Mouse (Mus musculus) heart, adult 8-10 months (tissue): ENCODE measurements around the gene Disc1. TPM values are rescaled to one million over a fixed set of nuclear protein-coding genes. Genes with fewer than 3 reads are reported as not detected.

Experiments used
- DNase-seq: peaks from one replicate; pipeline ENCODE4 v3.0.0; 2022; ENCODE audit warnings: low spot score
- total RNA-seq, 4 experiments: library from RNA; stranded (reverse); gene quantifications; 2 replicates each; pipeline ENCODE4 v1.2.4; 2022

The Disc1 gene
- total RNA-seq, 4 experiments from 2014 or later: 0.87 to 1.8 (median 1.2) TPM

GRCm38 (mm10) chr8:125258806-125259500, 205.0 kb downstream of the Disc1 start:
- peak; percentile 33 for DNase-seq

DNA sequence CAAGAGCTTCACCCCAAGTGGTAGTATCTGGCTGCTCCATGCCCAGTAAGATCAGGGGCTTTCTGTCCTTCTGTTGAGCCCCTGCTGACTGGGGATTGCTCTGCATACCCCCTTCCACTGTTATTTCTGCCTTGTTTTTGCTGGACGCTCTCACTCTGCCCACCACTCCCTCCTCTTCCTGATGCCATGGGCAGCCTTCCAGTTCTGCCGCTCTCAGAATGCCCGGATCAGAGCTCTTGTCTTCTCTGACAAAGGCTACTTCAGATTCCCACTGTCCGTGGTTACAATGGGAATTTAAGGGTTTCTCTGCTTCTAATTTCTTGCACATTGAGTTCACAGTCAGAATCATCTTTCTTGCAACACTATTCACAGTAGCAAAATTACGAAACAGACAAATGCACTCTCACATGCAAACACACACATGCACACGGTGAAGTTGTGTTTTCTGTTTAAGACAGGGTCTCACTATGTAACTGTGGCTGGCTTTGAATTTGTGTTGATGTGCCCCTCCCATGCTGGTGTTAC, 214.2 kb downstream of the Disc1 start:
- no peak for DNase-seq

GRCm38 (mm10) chr8:125270292-125270691, 216.3 kb downstream of the Disc1 start:
- no peak for DNase-seq

DNA sequence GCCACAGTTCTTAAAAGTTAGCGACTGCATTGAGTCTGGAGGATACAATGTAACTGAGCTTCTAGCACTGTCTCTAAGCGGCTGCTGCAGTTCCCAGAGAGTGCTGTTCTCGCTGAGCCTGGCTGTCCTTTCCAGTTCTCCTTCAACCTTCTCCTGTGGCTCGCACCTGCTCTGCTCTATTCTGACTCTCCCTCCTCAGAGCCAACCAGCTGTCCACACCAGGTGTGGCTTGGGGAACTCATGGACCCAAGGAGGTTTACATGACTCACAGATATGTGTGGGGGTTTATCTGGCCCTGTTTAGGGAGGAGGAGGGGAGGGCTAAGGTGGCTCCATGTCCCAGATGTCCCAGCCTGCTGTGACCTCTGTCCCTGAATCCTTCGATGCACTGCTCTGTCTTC, 217.4 kb downstream of the Disc1 start:
- no peak for DNase-seq

GRCm38 (mm10) chr8:125272089-125272866, 218.3 kb downstream of the Disc1 start:
- no peak for DNase-seq

DNA sequence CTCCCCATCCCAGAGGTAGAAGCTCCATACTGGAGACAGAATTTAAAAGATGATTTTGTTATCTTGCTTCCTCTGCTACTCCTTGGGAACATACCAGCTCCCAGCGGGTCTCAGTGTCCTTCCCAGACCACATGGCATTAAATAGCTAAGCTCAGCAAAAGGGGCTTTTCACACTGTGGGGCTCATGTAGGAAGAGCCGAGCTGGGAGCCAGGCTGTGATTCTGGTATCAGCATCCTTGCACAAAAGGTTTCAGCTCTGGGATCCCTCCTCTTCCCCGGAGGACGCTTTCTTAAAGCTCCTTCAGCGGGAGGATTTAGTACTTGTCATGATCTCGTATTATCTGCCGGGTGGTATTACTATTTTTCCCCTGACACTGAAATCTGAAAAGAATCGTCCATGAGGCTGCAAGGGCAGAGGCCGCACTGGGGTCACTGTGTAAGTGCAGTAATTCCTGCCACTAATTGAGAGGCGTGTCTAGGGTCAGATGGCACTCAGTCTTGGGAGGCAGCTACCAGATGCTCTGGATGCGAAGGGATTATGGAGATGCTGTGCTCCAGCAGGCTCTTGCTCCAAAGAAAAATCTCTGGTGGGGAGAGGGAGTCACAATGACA, 223.2 kb downstream of the Disc1 start:
- DNase-seq: no peak

DNA sequence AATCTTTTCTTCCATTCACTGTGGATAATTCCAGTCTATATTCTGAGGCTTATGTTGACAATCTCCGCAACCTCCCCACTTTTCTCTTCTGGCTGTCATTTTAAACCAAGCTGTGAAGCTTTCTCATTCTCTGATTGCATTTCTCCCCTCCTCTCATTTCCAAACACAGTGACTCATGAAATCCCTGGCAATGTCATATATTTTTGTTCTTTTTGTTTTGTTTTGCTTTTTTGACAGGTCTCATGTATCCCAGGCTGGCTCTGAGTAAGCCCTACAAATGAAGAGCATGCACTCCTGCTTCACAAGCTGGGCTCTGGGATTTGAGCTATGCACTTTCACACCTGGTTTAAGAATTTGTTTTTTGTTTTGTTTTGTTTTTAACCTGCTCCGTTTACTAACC, 225.2 kb downstream of the Disc1 start:
- no peak for DNase-seq

DNA sequence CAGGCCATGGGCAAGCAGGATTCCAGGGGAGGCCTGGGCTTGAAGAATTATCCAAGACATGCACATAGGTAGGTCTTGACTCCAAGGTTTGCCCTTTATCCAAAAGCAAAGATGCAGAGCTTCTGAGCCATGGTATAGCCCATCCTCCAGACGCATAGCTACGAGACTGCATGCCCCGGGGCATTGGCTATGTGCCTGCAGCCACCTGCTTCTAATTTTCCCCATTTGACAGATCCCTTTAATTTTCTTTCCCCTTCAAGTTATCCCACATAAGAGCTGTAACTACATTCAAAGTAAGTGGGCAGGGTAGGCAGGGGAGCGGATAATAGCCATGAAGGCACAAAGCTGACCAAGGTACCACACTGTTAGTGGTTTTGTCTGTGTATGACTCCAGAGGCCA, 225.9 kb downstream of the Disc1 start:
- no peak for DNase-seq

DNA sequence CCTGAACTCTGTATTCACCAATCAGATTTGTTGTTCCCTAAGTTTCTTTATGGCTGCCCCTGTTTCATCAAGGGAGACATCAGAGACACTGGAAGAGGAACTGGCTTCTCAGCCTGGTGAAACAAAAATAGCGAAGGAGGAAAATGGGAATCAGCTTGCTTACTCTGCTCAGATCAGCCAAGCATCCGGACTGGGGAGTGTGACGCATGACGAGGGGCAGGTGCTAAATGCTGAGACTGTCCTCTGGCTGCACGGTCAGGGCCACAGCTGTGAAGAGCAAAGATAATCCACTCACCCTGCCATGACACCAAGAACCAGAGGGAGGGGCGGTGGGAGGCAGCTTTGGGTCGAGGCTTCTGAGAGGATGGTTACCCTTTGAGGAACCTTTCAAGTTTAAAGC, 228.5 kb downstream of the Disc1 start:
- DNase-seq: peak; percentile 55

DNA sequence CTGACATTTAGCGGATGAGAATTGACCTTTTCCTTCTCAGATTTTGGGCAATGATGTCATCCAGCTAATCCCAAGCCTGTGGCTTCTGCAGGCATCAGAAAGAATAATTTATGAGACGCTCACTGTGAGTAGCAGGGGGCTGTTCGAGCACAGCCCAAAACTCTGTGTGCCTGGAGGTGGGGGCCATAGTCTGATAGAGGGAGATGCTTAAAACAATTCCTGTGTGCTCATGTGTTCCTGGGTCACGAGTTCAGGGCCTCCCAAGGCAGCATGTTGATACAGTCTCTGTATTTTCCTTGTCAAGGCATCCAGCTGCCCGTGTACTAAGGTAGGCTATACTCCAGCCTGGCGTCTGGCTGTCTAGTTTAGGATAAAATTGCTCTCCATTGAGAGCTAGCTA, 229.5 kb downstream of the Disc1 start:
- no peak for DNase-seq

DNA sequence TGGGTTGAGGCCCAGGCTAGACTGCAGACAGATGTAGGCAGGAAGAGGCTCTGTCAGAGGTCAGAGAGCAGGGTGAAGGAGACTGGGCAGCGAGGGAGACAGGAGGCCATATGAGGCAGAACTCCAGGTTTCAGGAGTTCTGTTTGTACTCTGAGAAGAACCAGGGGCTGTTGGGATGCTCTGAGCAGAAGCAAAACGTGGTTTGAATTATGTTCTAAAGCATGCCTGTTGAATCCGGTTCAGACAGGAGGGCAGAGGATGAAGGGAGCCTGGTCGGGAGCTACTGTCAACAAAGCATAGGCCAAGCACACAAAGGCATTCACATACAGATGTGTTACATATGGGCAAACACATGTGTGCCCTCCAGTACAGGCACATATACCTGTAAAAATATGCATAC, 230.9 kb downstream of the Disc1 start:
- DNase-seq: no peak

GRCm38 (mm10) chr8:125285391-125285790, 231.4 kb downstream of the Disc1 start:
- DNase-seq: no peak

- peak; percentile 93 for DNase-seq
Observed at GRCm38 (mm10) chr8:125285966-125286681, 232.1 kb downstream of the Disc1 start.

GRCm38 (mm10) chr8:125287311-125287710, 233.3 kb downstream of the Disc1 start:
- no peak for DNase-seq

- peak; percentile 71 for DNase-seq
Observed at GRCm38 (mm10) chr8:125287841-125288341, 233.9 kb downstream of the Disc1 start.

- DNase-seq: peak; percentile 49
Observed at GRCm38 (mm10) chr8:125291506-125291905, 237.5 kb downstream of the Disc1 start.

GRCm38 (mm10) chr8:125291932-125292717, 238.1 kb downstream of the Disc1 start:
- peak; percentile 36 for DNase-seq

DNA sequence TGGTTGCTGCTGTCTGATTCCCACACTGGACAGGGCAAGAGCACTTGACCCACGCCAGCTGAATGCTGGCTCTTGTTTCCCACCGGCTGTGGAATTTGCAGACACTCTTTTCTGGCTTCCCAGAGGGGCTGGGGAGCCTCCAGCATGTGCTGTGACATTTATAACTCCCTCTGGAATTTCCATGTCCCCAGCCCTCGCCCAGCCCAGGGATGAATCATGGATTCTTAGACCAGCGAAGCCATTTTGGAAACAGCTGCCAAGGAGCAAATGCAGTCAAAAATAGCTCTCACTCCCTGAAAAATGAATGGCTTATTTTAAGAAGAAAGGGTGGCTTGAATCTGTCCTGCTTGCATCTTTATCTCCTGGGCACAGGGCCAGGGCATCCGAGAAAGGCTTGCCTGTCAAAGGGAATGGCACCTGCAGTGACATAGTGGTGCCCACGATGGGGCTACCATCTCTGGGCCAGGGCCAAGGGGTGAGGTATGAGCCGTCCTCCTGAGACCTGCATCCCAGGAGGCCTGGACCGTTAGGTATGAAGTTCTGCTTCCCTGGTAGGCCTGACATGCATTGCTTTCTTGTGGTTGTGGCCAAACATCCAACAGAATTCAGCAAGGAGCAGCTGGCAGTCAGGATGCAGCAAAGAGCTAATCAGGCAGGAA, 239.1 kb downstream of the Disc1 start:
- DNase-seq: peak; percentile 79

GRCm38 (mm10) chr8:125299248-125299647, 245.3 kb downstream of the Disc1 start:
- no peak for DNase-seq

DNA sequence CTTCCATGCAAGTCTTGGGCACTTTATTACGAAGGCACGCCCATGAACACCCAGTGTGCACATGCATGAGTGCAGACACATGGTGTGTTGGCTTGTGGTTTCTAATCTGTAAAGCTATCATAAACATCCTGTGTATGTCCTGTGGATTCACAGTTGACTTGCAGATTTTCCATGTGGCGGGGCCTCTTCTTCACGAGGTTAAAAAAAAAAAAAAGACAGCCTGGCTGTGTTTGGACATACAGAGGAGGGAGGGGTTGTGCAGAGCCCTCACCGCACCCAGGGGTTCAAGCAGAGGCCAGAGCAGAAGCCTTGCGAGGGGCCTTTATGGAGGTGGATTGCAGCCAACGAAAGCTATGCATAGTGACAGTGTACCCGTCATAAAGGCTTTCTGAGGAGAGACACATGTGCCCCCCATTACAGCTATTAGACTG, 248.0 kb downstream of the Disc1 start:
- DNase-seq: no peak
